Mouse (Mus musculus) kidney, postnatal 36 days (tissue): Measurements from ENCODE around the gene Gm20388.
A peak's percentile ranks its signal among the peaks of the same experiment; 100 is the strongest.
"Not testable (repeated sequence)": the region's sequence is repeated elsewhere in the genome, so short reads cannot be mapped to it uniquely, and the experiment has no call there.

ENCODE experiments used
- DNase-seq, 2 experiments: peaks; one replicate each; pipeline ENCODE4 v3.0.0; 2021 to 2022; ENCODE audit warnings: mixed read lengths in 2 of 2

Gm20388 gene

GRCm38 (mm10) chr8:123243053-123243452, 3332.4 kb downstream of the Gm20388 start:
- peak in 1 of 2 experiments; percentile 56 for DNase-seq

- DNase-seq: peak; percentile 72 to 79
Observed at GRCm38 (mm10) chr8:123244382-123244781, 3333.7 kb downstream of the Gm20388 start.

- DNase-seq: no peak
Observed at GRCm38 (mm10) chr8:123245543-123245942, 3334.9 kb downstream of the Gm20388 start.

- no peak for DNase-seq
Observed at GRCm38 (mm10) chr8:123247748-123248147, 3337.1 kb downstream of the Gm20388 start.

GRCm38 (mm10) chr8:123248596-123248995, 3338.0 kb downstream of the Gm20388 start:
- no peak for DNase-seq

GRCm38 (mm10) chr8:123250940-123251339, 3340.3 kb downstream of the Gm20388 start:
- no peak for DNase-seq

GRCm38 (mm10) chr8:123252925-123253324, 3342.3 kb downstream of the Gm20388 start:
- no peak for DNase-seq

GRCm38 (mm10) chr8:123253451-123254098, 3342.9 kb downstream of the Gm20388 start:
- DNase-seq: peak; percentile 45 to 48

- DNase-seq: peak; percentile 84 to 93
Observed at GRCm38 (mm10) chr8:123254099-123254885, 3343.7 kb downstream of the Gm20388 start, which contains the start of the genes Zfp276 and Vps9d1. Gene Zfp276 (plus strand): TSS chr8:123254195. Gene Vps9d1 (minus strand): TSS chr8:123254348.

- DNase-seq: no peak
Observed at GRCm38 (mm10) chr8:123255170-123255569, 3344.5 kb downstream of the Gm20388 start.

- DNase-seq: no peak
Observed at GRCm38 (mm10) chr8:123257114-123257513, 3346.5 kb downstream of the Gm20388 start.

- not testable (repeated sequence) for DNase-seq
Observed at GRCm38 (mm10) chr8:123257593-123257992, 3347.0 kb downstream of the Gm20388 start.

- DNase-seq: peak; percentile 66 to 68
Observed at GRCm38 (mm10) chr8:123267926-123268656, 3357.4 kb downstream of the Gm20388 start.

- DNase-seq: no peak
Observed at GRCm38 (mm10) chr8:123271147-123271546, 3360.5 kb downstream of the Gm20388 start.

- peak; percentile 52 to 57 for DNase-seq
Observed at GRCm38 (mm10) chr8:123271901-123272300, 3361.3 kb downstream of the Gm20388 start.

- no peak for DNase-seq
Observed at GRCm38 (mm10) chr8:123274447-123274846, 3363.8 kb downstream of the Gm20388 start.

GRCm38 (mm10) chr8:123275096-123275495, 3364.5 kb downstream of the Gm20388 start:
- DNase-seq: no peak

GRCm38 (mm10) chr8:123278445-123278844, 3367.8 kb downstream of the Gm20388 start:
- no peak for DNase-seq

- DNase-seq: no peak
Observed at GRCm38 (mm10) chr8:123279828-123280227, 3369.2 kb downstream of the Gm20388 start.

GRCm38 (mm10) chr8:123280302-123281094, 3369.9 kb downstream of the Gm20388 start:
- DNase-seq: no peak

- not testable (repeated sequence) for DNase-seq
Observed at GRCm38 (mm10) chr8:123282994-123283393, 3372.4 kb downstream of the Gm20388 start.

- no peak for DNase-seq
Observed at GRCm38 (mm10) chr8:123283991-123284390, 3373.3 kb downstream of the Gm20388 start.
